Mouse (Mus musculus) megakaryocyte, embryonic 14.5 days (primary cell): ENCODE data around the gene Plekhh2.

ENCODE experiments used
- FLI1 ChIP-seq: IDR thresholded peaks from 2 replicates; pipeline ENCODE4 v1.6.1; 2012; ENCODE audit warnings: low read length, inconsistent platforms, mixed read lengths
- GATA1 ChIP-seq: IDR thresholded peaks from 3 replicates; pipeline ENCODE4 v1.6.1; 2012; ENCODE audit warnings: mixed read lengths, low read length, inconsistent platforms, borderline replicate concordance

DNA sequence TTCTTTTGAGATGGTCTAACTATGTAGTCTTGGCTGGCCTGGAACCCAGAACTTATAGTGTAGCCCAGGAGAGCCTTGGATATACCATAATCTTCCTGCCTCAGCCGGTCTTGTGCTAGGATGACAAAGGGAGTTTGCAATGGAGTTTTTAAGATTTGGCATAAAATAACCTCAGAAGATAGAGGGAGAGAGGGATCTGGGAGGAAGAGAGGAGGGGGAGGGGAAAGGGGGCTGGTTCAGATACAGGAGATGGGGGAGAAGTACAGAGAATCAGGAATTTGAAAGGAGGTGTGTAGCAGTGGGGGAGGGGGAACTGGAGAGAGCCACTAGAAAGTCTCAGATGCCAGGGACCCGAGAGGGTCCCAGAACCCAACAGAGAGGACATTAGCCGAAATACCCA, 7.7 kb downstream of the Plekhh2 start:
- TF ChIP-seq GATA1: no peak
- TF ChIP-seq FLI1: no peak
